Mouse (Mus musculus) lung, embryonic 15.5 days (tissue): ENCODE measurements around the gene Asic2. TPM values are rescaled to one million over a fixed set of nuclear protein-coding genes. Genes with fewer than 3 reads are reported as not detected.

Source experiments
- ATAC-seq: fragments of 200-750 bp; cut with Nextera tagmentation; 2 replicates; pipeline ENCODE4 v1.8.0; 2017; ENCODE audit warnings: moderate number of reproducible peaks, borderline replicate concordance; ENCODE audit not compliant: low FRiP score, low TSS enrichment; ENCODE audit errors: extremely low read depth
- H3K27ac ChIP-seq: fragments of 300-500 bp; sonication (generic); 2 replicates; pipeline ENCODE4 v1.5.1; 2015; ENCODE audit warnings: moderate library complexity, mild to moderate bottlenecking, inconsistent platforms
- H3K27me3 ChIP-seq: fragments of 300-500 bp; sonication (generic); 2 replicates; pipeline ENCODE4 v1.6.1; 2015; ENCODE audit warnings: inconsistent platforms
- H3K36me3 ChIP-seq: fragments of 300-500 bp; sonication (generic); 2 replicates; pipeline ENCODE4 v1.6.1; 2015; ENCODE audit warnings: inconsistent platforms
- H3K4me1 ChIP-seq: fragments of 300-500 bp; sonication (generic); 2 replicates; pipeline ENCODE4 v1.6.1; 2015; ENCODE audit warnings: inconsistent platforms
- H3K4me2 ChIP-seq: fragments of 300-500 bp; sonication (generic); 2 replicates; pipeline ENCODE4 v1.6.1; 2015; ENCODE audit warnings: inconsistent platforms, mild to moderate bottlenecking, moderate library complexity
- H3K4me3 ChIP-seq: fragments of 300-500 bp; sonication (generic); 2 replicates; pipeline ENCODE4 v1.5.1; 2015; ENCODE audit warnings: mild to moderate bottlenecking, inconsistent platforms
- H3K9ac ChIP-seq: fragments of 300-500 bp; sonication (generic); 2 replicates; pipeline ENCODE4 v1.6.1; 2015; ENCODE audit warnings: inconsistent platforms
- H3K9me3 ChIP-seq: fragments of 300-500 bp; sonication (generic); 2 replicates; pipeline ENCODE4 v1.6.1; 2016; ENCODE audit warnings: inconsistent platforms
- WGBS: fragments of 180-500 bp; shearing (Covaris S2); methylation state at CpG from one replicate; pipeline ENCODE4 v1.1.7; 2015; 5-methylcytosine and 5-hydroxymethylcytosine counted together
- polyA plus RNA-seq: library from polyadenylated mRNA; unstranded; fragments of >200 nt; fragmentation: Nextera tagmentation; extraction: Ambion mirVana; gene quantifications from 2 replicates; pipeline ENCODE4 v1.2.1, GENCODE M21; 2015

The Asic2 gene
- polyA plus RNA-seq, 1 experiment from 2014 or later = 0.37 TPM

- no peaks in the 10 kb centered on the region for H3K36me3 ChIP-seq
- H3K9ac ChIP-seq = no peak overlapping the region
- no peaks in the 10 kb centered on the region for H3K4me1 ChIP-seq
- H3K4me3 ChIP-seq = no peak overlapping the region
- no peaks in the 10 kb centered on the region for H3K27me3 ChIP-seq
- no peaks in the 10 kb centered on the region for H3K9me3 ChIP-seq
- 76% methylated on average over 6 of the region's 6 CpGs for WGBS
- no peak for ATAC-seq
- no peak overlapping the region for H3K4me2 ChIP-seq
- H3K27ac ChIP-seq = no peak overlapping the region
These were observed 71.7 kb downstream of the Asic2 start for GRCm38 (mm10) chr11:81896511-81896910.

- Histone ChIP-seq H3K27me3 (no peaks in the 10 kb centered on the region), H3K9ac (no peak overlapping the region), H3K36me3 (no peaks in the 10 kb centered on the region), H3K4me3 (no peak overlapping the region), H3K4me1 (no peaks in the 10 kb centered on the region), H3K4me2 (no peak overlapping the region), H3K27ac (no peak overlapping the region), H3K9me3 (no peaks in the 10 kb centered on the region)
- 18% methylated on average over 9 of the region's 9 CpGs for WGBS
- no peak for ATAC-seq
These were observed 96.6 kb downstream of the Asic2 start for GRCm38 (mm10) chr11:81871506-81872213.

- no peak overlapping the region for H3K4me3 ChIP-seq
- ATAC-seq = no peak
- H3K9me3 ChIP-seq = no peaks in the 10 kb centered on the region
- H3K27me3 ChIP-seq = no peaks in the 10 kb centered on the region
- H3K9ac ChIP-seq = no peak overlapping the region
- no peaks in the 10 kb centered on the region for H3K36me3 ChIP-seq
- H3K4me1 ChIP-seq = peaks cover 2% of the 10 kb centered on the region; the same call in 1 of the 2 replicates
- no peak overlapping the region for H3K27ac ChIP-seq
- WGBS = 55% methylated on average over 10 of the region's 10 CpGs
- no peak overlapping the region for H3K4me2 ChIP-seq
These were observed 102.4 kb downstream of the Asic2 start for GRCm38 (mm10) chr11:81865661-81866382.

DNA sequence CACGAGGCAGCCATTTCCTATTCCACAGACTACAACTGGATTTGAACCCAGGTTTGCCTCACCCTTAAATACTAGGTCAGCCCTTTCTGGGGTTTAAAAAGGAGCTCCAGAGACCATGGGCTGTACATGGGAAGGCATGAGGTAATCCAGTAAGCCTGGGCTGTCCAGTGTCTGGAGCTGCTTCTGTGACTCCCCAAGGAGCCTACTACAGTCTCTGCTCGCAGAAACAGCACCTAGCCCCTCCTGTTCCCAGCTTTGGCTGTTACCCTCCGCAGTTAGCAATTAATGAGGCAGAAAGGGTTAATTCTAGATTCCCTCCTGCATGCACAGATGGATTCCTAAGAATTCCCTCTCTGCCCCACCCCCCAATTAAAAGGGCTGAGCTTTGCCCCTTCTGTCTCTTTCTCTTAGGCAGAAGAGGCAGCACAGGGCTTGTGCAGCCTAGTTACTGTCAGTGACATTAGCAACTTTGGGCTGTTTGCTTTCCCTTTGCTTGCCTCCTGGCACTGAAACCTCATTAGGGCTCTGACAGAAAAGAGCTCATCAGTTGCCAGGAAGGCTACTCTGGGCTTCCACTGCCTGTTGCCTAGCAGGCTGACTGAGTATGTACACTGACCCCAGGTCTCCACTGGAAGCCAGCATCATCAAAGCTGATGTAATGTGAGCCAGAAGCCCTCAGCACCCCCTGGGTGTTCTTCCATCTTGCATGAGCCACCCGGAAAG is 107.8 kb downstream of the Asic2 start, which contains the start of gene 5530401A14Rik:
Gene 5530401A14Rik, plus strand, starts transcription at position 424 of the 723 bp plus-strand sequence.
- Histone ChIP-seq H3K27me3 (no peaks in the 10 kb centered on the region), H3K4me2 (no peak within 1 kb of the TSS), H3K4me3 (no peak within 1 kb of the TSS), H3K36me3 (no peaks in the 10 kb centered on the region), H3K9me3 (no peaks in the 10 kb centered on the region), H3K9ac (no peak within 1 kb of the TSS), H3K4me1 (peaks cover 8% of the 10 kb centered on the region; the same call in 1 of the 2 replicates), H3K27ac (no peak within 1 kb of the TSS)
- 0 out of 2 replicates have a peak, but pooled peaks have one; percentile 46 for ATAC-seq
- 35% methylated on average over 4 of the region's 4 CpGs for WGBS

GRCm38 (mm10) chr11:81847773-81848490 is 120.3 kb downstream of the Asic2 start:
- H3K4me2 ChIP-seq = no peak overlapping the region
- no peak for ATAC-seq
- H3K4me1 ChIP-seq = peaks cover 11% of the 10 kb centered on the region; the same call in 1 of the 2 replicates
- 48% methylated on average over 1 of the region's 1 CpGs for WGBS
- H3K9me3 ChIP-seq = no peaks in the 10 kb centered on the region
- H3K36me3 ChIP-seq = no peaks in the 10 kb centered on the region
- no peaks in the 10 kb centered on the region for H3K27me3 ChIP-seq
- no peak overlapping the region for H3K27ac ChIP-seq
- no peak overlapping the region for H3K9ac ChIP-seq
- no peak overlapping the region for H3K4me3 ChIP-seq

DNA sequence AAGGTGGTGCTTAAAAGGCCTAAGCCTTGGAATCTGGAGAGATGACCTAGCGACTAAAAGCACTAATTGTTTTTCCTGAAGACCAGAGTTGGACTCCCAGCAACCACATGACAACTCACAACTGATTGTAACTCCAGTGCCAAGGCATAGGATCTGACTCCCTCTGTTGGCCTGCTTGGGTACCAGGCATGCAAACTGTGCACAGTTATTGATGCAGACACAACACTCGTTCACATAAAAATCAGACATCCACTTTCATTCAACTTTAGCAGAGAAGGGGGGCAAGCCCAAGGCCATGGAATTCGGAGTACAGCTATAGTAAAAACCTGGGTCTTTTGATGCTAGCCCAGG is 122.6 kb downstream of the Asic2 start:
- no peak for ATAC-seq
- WGBS = 55% methylated on average over 3 of the region's 3 CpGs
- Histone ChIP-seq H3K27me3 (no peaks in the 10 kb centered on the region), H3K36me3 (no peaks in the 10 kb centered on the region), H3K27ac (peak overlapping the region; percentile 65; the same call in 1 of the 2 replicates), H3K4me1 (peaks cover 11% of the 10 kb centered on the region; the same call in 1 of the 2 replicates), H3K4me3 (no peak overlapping the region), H3K4me2 (no peak overlapping the region), H3K9me3 (no peaks in the 10 kb centered on the region), H3K9ac (no peak overlapping the region)

GRCm38 (mm10) chr11:81845010-81845685 is 123.1 kb downstream of the Asic2 start:
- Histone ChIP-seq H3K9ac (no peak overlapping the region), H3K4me1 (peaks cover 11% of the 10 kb centered on the region; the same call in 1 of the 2 replicates), H3K4me2 (no peak overlapping the region), H3K9me3 (no peaks in the 10 kb centered on the region), H3K4me3 (no peak overlapping the region), H3K27ac (peak overlapping the region; percentile 86; the same call in 1 of the 2 replicates), H3K36me3 (no peaks in the 10 kb centered on the region), H3K27me3 (no peaks in the 10 kb centered on the region)
- peak; percentile 88 for ATAC-seq
- 36% methylated on average over 5 of the region's 5 CpGs for WGBS

DNA sequence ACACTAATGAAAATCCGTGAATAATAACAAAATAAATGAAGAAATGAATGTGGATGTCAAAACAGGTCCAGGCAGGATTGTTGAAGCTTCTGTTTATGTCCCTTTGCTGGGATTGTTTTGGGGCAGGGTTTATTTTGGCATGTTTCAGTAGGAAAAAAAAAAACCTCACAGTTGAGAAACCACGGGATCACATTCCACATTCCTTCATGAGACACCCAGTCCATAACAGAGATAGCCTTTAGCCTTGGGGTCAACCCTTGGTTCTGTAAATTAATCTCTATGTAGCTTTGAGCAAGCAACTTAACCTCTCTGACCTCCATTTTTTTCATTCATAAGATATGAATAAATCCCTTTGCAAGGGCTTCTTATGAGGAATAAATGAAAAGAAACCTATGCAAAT is 127.3 kb downstream of the Asic2 start:
- H3K4me2 ChIP-seq = no peak overlapping the region
- H3K27me3 ChIP-seq = no peaks in the 10 kb centered on the region
- no peak for ATAC-seq
- H3K4me3 ChIP-seq = no peak overlapping the region
- no peaks in the 10 kb centered on the region for H3K36me3 ChIP-seq
- WGBS = 21% methylated on average over 2 of the region's 2 CpGs
- no peak overlapping the region for H3K9ac ChIP-seq
- H3K9me3 ChIP-seq = no peaks in the 10 kb centered on the region
- H3K27ac ChIP-seq = no peak overlapping the region
- H3K4me1 ChIP-seq = peaks cover 11% of the 10 kb centered on the region; the same call in 1 of the 2 replicates

DNA sequence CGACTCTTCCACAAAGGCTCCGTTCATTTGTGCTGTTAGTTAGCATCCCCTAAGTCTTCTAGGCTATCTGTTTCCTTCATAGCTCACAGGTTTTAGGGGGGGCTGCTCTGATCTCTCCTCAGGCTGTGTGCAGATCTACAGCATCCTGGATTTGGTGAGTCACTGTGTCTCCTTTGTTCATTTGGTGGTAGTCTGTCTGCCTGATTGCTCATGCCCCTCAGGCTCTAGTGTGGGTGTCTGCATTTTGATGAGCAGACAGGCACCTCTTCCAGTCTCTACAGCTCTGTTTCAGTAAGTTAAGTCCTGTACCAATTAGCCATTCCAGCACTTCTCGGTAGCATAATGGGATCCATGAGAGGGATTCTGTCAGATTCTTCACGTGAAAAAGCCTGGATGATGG is 129.8 kb downstream of the Asic2 start:
- no peak overlapping the region for H3K27ac ChIP-seq
- H3K4me2 ChIP-seq = no peak overlapping the region
- no peaks in the 10 kb centered on the region for H3K4me1 ChIP-seq
- H3K4me3 ChIP-seq = no peak overlapping the region
- H3K36me3 ChIP-seq = no peaks in the 10 kb centered on the region
- no peak for ATAC-seq
- no peak overlapping the region for H3K9ac ChIP-seq
- H3K27me3 ChIP-seq = no peaks in the 10 kb centered on the region
- WGBS = 72% methylated on average over 4 of the region's 4 CpGs
- H3K9me3 ChIP-seq = no peaks in the 10 kb centered on the region

- no peaks in the 10 kb centered on the region for H3K4me1 ChIP-seq
- H3K4me2 ChIP-seq = no peak overlapping the region
- no peaks in the 10 kb centered on the region for H3K36me3 ChIP-seq
- no peak overlapping the region for H3K9ac ChIP-seq
- H3K4me3 ChIP-seq = no peak overlapping the region
- no peaks in the 10 kb centered on the region for H3K27me3 ChIP-seq
- H3K27ac ChIP-seq = no peak overlapping the region
- no peaks in the 10 kb centered on the region for H3K9me3 ChIP-seq
- WGBS = 62% methylated on average over 1 of the region's 1 CpGs
- ATAC-seq = no peak
These were observed 135.9 kb downstream of the Asic2 start for GRCm38 (mm10) chr11:81832381-81832780.

DNA sequence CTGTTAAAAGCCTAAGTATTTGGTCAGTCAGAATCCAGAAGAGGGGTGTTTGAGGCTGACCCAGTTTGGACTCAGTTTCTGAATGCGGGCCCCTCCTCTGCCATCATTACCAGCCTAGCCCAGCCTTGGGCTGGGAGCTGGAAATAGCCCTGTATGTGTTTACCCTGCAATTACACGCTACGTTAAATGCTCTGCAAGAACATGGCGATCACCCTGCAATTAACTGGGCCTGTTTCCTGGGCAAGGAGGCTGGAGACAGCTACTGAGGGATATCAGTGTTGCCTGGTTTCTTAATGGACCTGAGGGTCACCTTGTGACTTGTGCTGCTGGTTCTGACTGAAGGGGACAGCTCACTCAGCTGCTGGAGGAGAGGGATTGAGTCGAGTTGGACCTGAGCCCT is 151.7 kb downstream of the Asic2 start:
- no peaks in the 10 kb centered on the region for H3K4me1 ChIP-seq
- no peak overlapping the region for H3K27ac ChIP-seq
- no peaks in the 10 kb centered on the region for H3K27me3 ChIP-seq
- H3K9ac ChIP-seq = no peak overlapping the region
- ATAC-seq = no peak
- no peak overlapping the region for H3K4me2 ChIP-seq
- H3K9me3 ChIP-seq = no peaks in the 10 kb centered on the region
- 74% methylated on average over 5 of the region's 5 CpGs for WGBS
- no peaks in the 10 kb centered on the region for H3K36me3 ChIP-seq
- H3K4me3 ChIP-seq = no peak overlapping the region
